Mouse (Mus musculus) ovary, postnatal 10 days (tissue): ENCODE measurements at regions not wholly inside any gene's neighbourhood (a gene's known extent, or its start where the extent isn't known, plus 50 kb on each side); places are given as distances from the start of the nearest gene placed in this dataset.

Source experiments
- DNase-seq: peaks from one replicate; pipeline ENCODE4 v3.0.0; 2022; ENCODE audit warnings: low spot score

DNA sequence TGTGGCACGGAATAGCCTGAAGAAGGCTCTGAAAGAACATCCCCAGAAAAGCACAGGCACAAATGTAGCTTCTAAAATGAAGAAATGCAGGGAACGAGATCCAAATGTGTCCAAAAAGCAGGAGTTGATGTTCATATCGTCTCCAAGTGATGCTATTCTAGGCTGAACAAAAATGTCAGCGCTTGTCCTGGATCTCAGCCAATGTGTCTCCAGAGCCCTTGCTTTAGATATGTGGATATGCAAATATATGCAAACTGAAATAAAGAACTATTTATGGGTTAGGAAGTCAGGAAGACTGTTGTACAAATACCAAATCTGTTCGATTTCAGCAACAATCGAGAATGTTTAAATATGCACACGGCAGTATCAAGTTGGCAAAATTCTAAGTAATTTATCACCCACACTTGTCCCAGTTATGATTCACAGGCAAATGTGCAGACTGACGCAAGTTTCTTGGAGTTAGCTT, 320.4 kb downstream of the Synb start:
- no peak for DNase-seq

DNA sequence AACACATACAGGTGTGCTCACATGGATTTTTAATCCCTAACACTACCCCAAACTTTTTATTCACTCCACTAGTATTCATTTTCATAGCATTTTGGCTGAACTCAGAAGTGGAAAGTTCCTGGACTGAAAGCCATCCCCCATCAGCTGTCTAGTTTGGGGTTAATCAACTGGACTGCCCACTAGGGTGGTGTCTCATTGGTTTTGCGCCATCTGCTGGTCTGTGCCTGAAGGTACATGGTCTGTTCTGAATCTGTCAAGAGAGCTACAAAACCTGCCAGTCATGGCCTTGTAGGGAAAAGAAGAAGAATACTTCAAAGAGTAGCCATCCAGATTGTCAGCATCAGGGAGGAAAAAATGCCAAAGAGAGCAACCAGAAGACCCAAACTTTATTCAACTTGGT, 327.3 kb downstream of the Synb start:
- DNase-seq: peak; percentile 21

GRCm38 (mm10) chr14:68954577-68955460, 339.3 kb downstream of the Synb start:
- no peak for DNase-seq

- no peak for DNase-seq
Measured at GRCm38 (mm10) chr14:68945906-68946305, 348.2 kb downstream of the Synb start.

GRCm38 (mm10) chr14:68945434-68945833, 348.7 kb downstream of the Synb start:
- no peak for DNase-seq

DNA sequence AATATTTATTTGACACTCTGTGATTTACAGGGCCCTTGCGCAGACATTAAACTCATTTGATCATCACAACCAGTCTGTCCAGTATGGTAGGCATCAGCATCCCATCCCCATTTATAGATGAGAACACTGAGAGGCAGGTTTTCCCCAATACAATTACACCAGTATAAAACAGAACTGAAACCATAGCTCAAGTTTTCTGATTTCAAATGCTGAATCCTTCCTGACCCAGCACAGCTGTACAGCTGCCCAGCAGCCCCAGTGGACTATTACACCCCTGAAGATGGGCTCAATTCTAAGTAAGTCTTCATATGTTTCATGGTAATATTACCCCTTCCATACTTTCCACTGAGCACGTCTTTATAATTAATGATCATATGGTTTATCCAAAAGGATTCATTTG, 352.3 kb downstream of the Synb start:
- DNase-seq: no peak

DNA sequence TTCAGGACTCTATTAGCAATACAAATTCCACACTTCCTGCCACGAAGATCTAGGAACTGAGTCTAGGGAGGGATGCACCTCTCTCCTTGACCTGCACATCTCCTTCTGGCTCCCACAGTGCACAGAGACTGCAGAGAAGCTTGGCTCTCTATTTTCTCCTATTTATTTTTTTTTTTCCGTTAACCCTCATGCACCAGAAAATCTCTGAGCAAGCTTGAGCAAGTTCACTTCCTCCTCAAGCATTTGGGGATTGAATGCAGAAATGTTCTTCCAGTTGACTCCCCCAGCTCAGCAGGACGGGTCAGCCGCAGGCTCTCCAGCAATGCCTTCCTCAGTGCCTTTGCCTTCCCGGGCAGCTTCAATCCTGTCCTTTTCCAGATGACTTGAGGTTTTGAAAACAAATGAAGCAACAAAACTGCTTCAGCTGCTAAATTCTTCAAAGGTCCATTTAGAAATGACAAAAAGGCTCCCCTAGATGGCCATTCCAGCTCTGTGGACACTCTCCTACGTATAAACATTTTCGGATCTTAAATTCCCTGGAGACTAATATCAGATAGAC, 352.9 kb downstream of the Synb start:
- DNase-seq: no peak

DNA sequence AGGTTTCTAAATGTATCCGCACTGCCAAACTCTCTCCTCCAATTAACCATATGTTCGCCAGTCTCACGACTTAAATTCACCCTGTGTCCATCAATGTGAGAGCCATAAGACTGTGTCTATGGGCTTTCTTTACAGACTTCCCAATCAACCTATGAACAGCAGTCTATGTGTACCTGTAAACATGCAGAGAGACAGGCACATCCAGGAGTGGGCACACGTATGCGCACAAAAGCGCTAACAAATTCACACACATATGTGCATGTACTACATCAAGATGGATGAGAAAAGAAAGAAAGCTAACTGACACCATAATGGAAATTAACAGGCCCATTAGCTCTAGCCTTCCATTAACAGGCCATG, 358.8 kb downstream of the Synb start:
- DNase-seq: no peak

GRCm38 (mm10) chr14:68934611-68935302, 359.3 kb downstream of the Synb start:
- peak; percentile 21 for DNase-seq

DNA sequence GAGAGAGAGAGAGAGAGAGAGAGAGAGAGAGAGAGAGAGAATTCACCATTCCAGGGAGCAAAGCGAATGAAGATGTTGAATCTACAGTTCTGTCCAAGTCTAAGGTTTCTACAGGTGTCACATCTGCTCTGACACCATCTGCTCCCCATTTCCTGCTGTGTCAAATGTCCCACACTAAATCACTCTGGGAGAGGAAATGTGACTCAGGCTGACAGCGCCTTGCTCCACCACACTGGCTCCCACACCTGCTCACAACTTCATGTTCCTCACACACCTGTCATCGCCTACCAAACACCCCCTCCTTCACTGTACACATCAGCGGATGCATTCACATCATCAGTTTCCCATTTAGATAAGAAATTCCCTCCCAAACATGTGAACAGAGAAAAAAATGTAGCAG, 366.3 kb downstream of the Synb start:
- DNase-seq: no peak

DNA sequence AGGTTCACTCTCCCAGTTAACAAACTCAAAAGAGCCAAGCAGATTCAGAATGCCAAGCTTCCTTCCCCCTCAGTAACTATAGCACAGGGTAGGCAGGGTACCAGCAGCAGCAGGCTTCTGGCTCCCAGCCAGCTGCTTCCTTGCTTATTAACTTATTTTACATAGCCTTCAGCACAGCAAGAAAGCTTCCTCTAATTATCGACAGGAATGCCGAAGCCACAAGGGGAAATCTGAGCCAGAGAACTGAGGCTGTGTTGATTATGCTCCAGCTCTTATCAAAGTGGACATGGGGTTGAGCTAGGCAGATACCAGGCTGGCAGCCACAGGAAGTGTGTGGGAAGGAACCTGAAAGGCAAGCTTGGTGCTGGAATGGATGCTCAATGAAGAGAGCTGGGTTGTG, 371.0 kb downstream of the Synb start:
- DNase-seq: no peak

DNA sequence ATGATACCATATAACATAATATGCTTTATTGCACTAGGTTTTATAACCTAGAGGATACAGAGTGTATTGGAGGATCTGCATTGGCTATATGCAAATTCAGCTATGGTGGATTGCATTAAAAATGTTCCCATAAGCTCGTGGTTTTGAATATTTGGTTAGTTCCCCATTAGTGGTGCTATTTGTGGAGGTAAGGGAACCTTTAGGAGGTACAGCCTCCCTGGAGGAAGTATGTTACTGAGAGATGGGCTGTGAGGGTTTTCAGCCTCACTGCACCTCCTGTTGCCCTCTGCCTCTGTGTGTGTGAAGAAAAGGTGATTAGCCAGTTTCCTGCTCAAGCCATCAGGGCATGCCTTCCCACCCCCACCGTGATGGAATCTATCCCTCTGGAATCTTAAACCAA, 372.1 kb downstream of the Synb start:
- DNase-seq: no peak

- no peak for DNase-seq
Measured at GRCm38 (mm10) chr14:68918526-68919045, 375.5 kb downstream of the Synb start.

- DNase-seq: no peak
Measured at GRCm38 (mm10) chr14:68899921-68900320, 394.2 kb downstream of the Synb start.

- no peak for DNase-seq
Measured at GRCm38 (mm10) chr14:68877171-68877570, 416.9 kb downstream of the Synb start.

- DNase-seq: no peak
Measured at GRCm38 (mm10) chr14:68861071-68861470, 433.0 kb downstream of the Synb start.

GRCm38 (mm10) chr14:68857948-68858347, 436.2 kb downstream of the Synb start:
- DNase-seq: no peak

DNA sequence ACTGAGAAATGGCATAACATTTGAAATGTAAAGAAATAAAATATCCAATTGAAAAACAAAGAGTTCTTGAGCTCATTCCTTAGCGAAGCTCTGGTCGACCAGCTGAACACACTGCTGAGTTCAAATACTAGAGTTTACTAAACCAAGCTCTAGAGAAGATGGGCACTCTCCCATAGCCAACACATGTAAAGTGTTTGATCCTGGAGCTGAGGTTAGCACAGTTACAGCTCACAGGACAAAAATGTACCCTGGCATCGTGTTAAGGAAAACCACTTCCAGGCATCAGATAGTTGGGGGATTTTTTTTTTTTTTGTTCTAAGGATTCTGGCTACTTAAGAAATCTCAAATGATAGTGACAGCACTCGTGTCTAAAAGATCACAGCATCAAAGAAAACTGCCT, 445.6 kb downstream of the Synb start:
- no peak for DNase-seq

DNA sequence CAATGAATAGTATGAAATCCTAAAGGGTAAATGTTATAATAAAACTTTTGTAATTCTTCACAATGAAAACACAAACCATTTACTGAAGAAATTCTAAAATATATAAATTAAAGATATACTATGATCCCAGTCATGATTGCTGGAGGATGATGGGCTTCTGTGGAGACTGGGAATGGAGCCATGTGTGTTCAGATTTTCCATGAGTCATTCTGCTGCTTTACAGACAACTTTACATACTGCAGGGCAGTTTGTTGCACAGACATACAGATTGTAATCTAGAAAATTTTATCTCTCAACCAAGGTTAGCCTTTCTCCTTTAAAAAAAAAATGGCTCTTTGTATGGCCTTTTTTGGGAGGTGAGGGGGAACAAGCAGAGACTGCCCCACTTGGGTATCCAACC, 446.5 kb downstream of the Synb start:
- DNase-seq: no peak

- DNase-seq: no peak
Measured at GRCm38 (mm10) chr14:68820241-68820640, 473.9 kb downstream of the Synb start.

GRCm38 (mm10) chr14:68808976-68809375, 485.1 kb downstream of the Synb start:
- no peak for DNase-seq

GRCm38 (mm10) chr14:68807918-68808317, 486.2 kb downstream of the Synb start:
- DNase-seq: no peak

DNA sequence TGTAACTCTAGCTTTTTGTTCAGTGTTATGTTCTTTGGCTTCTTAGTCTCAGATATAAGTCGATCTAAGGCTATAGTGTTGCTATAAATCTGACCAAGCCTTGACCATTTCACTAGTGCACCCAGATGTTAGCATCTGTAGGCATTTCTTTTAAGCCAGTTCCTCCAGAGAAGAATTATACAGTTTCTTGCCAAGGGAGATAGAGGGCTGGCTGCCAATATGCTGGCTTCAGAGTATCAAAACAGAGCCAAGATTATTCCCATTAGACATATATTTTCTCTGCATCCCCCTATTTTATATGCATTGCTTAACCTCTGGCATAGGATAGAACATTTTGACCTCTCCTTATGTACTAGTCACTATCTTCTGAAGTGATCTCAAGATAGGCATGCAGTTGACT, 487.5 kb downstream of the Synb start:
- no peak for DNase-seq
